Mouse (Mus musculus) urinary bladder, adult 18-20 months (tissue): ENCODE results near the gene Lgals8.
A peak's percentile ranks its signal among the peaks of the same experiment; 100 is the strongest.

Source experiments
- DNase-seq, 2 experiments: peaks; one replicate each; pipeline ENCODE4 v3.0.0; 2022; ENCODE audit warnings: low spot score in 2 of 2, mixed read lengths in 2 of 2

Lgals8 gene

DNA sequence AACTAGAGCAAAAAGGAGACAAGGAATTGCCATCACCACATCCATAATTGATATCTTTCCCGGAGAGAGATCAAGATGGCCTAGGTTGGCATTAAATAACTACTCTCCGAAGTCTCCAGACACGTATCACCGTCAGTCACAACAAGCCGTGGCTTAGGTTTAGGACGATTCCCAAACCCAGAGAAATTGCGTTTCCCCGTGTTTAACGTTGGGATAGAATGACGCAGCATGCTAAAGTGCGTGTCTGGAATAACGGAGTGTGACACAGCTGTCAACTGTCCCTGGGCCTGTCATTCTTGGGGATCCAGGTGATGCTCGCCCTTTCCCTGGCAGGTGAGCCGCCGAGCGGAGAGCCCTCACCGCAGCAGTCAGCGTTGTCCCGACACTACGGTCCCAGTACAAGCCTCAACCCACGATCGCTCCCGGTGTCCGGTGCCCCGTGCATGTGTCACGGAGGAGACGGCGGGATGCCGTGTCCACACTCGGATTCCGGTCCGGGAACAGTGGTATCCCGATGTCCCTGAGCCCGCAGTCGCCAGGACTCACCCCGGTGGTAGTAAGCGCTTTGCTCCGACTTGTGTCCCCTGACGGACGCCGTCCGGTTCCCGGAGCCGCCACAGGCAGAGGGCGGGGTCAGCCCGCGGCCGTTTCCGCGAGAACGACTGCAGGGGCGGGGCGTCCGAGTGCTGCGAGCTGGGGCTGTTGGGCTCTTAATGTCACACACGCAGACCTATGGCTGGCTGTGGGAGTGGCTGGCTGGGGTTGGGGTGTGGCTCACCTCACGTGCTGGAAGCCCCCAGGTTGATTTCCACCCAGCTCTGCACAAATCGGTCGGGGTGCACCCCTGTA lies 3.6 kb downstream of the Lgals8 start:
- DNase-seq: peak; percentile 94 to 96

DNA sequence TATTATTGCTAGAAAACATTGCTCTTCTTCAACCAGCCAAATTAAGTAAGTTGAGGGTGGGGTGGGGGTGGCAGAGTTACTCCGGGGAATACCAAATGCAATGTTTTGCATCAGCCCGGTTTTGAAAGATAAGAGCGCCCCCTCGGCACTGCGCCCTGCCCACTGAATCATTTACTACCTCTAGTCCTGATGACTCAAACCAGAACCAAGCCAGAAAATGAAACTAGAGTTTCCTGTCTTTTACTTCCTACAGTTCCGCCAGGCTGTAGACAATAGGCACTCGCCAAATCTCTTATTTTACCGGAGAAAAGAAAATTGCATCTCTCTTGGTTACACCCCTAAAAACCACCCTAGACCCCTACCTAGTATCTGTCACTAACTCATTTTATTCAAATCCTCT lies 4.3 kb downstream of the Lgals8 start:
- peak; percentile 36 to 46 for DNase-seq

DNA sequence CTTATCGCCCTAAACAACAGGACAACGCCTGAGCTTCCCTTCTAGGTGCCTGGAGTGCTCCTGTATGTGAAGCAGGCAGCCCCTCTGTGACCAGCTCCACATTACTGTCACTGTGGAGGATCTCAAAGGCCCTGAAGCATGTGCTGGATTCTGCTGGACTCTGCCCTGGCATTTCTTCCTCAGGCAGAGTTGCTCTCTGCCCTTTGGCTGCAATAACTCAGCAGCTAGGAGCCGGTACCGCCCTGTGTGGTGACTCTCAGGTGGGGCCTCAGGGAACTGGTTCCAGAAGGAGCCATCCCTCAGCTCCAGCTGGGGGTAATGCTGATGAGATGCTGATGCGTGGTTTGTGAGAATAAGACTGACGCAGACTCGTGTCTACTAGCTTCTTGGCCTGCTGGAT lies 8.0 kb downstream of the Lgals8 start:
- no peak for DNase-seq

DNA sequence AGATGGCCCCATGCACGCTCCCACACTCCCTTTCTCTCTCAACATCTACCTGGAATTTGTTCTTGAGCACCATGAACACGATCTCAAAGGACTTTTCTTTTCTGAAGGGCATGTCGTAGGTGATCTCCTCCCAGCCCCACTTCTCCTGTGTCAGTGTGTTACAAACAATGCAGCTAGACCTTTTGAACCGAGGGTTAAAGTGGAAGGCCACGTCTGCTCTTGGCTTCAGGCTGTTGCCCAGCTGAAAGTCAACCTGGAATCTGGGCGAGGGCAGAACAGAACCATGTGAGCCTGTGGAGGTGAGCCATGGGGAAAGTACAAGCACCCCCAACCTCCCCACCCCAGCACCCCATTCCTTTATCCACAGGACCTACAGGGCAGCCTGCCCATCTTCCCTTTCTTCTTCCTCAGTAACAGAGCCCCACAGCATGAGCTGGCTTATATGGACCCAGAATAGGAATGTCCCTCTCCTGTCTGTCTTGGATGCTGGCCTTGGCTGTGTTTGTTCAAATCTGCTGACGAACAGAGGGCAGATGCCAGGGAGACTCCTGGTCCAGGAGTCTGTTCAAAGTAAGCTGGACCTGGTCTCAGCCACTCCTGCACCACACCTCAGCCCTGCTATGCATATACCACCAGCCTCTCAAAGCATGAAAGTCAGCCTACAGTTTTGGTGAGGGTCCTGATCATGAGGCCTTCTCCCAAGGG lies 9.9 kb downstream of the Lgals8 start:
- DNase-seq: no peak

DNA sequence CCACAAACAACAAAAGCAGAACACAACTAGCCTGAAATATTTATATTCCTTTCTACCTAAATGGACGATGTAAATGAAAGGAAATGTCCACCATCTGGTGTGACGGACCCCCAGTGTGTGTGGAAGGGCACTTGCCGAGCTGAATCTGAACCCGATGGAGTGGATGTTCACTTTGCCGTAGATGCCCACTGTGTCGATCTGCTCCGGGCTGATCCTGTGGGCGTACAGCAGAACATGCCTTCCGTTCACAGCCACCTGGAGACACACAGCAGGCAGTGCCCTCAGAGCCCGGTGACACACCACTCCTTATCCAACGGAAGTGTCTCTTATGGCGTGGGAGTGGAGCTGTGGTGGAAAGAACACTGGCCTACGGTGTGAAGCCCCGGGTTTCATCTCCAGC lies 11.6 kb downstream of the Lgals8 start:
- no peak for DNase-seq

DNA sequence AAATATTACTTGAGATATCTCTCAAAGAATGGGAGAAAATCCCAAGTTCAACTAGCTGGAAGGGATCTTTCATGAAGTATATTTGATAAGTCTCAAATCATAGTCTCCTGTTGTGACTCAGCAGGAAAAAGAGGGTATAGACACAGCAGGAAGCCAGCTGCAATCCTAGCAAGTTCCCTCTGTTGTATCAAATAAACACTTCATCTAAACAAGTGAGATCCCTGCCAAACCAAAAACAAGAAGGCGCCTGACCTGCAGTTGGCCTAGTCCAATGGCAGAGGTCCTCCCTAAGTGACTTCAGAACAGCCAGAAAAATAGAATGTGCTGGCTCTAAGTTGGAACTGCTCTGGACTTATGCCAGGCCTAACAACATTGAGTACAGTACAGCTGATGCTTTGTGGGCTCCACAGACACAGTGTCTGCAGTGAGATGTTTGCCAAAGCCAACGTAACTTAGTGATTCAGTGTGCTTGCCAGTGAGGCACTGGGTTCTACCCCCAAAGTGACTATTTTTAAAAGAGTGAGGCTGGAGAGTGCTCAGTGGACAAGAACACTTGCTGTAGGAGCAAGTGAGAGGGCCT lies 22.6 kb downstream of the Lgals8 start:
- no peak for DNase-seq

DNA sequence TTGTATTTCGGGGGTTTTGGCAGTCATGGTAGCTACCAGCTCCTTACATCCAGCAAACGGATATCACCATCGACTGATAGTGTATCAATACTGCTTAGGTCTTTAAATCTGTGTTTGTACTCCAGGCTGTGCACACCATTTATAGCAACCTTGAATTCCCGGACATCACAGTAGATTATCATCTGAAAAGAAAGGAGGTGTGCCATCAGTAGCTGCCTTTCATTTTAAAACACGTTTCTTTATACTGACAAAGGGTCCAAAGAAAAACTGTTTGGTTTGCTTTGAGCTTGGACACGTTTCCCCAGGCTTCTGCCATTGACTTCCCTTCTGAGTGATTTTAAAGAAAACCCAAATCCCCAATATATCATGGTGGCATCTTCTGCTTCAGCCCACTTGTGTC lies 23.9 kb downstream of the Lgals8 start:
- no peak for DNase-seq

DNA sequence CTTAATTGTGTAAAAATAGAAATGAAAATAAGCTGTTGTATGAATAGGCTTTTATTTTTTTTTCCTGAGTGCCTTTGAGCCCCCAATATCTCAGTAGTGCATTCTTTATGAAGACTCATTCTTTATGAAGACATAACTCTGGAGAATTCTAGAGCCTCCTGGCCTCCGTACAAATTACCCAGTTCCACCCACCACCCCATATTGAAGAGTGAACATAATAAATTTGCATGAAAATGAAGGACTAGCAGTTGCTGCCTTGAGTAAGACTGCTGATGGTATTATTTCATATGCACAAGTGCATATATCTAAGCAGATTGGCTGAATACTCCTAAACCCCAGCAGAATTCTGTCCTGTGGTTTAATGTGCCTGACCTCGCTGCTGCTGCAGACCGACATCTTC lies 25.2 kb downstream of the Lgals8 start:
- no peak for DNase-seq

DNA sequence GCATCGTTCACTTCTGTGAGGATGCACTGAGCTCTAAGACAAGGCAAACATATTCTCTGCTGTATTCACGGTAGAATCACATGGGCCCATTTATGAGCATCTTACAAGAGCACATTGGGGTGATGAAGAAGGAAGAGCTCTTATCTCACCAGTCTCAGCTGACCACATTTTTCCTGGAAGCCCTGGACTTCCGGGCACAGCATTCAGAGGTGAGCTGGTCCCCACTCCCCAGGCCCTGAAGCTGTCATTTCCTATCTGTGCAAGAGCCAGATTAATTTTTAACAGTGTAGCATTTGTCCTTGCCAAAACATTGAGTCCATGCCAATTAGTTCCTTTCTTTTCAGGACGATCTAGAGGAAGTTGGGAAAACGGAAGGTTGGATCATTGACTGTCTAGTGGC lies 30.9 kb downstream of the Lgals8 start:
- DNase-seq: no peak

DNA sequence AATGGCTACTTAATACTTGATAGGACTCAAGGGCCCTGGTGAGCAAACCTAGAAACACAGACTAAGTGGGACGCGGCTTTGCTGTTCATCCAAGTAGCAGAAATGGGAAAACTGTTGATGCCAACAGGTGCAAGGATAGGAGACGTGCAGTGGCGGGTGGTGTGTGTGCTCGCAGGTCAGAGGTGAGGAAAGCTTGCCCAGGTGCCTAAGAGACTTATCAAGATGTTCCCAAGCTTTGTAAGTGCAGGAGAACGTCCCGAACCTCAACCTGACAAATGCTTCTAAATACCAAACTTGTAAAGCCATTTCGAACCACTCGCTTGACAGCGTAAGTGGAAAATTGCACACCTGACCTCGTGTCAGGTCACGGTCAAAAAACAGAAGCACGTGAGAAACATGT lies 36.2 kb downstream of the Lgals8 start:
- DNase-seq: no peak

DNA sequence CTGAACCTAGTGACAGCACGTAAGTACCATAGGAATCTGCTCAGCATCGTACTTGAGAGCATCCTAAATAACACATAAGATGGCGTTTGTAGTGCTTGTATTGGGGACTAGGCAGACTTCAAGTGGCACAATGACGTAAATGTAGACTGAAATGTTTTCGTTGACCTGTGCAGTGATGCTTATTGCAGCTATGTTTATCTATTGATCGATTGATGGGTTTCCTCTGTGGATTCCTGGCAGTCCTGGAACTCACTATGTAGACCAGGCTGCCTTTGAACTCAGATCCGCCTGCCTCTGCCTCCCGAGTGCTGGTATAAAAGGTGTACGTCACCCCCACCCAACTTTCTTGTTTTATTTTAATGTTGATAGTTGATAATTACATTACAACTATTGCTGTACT lies 44.1 kb downstream of the Lgals8 start:
- no peak for DNase-seq

DNA sequence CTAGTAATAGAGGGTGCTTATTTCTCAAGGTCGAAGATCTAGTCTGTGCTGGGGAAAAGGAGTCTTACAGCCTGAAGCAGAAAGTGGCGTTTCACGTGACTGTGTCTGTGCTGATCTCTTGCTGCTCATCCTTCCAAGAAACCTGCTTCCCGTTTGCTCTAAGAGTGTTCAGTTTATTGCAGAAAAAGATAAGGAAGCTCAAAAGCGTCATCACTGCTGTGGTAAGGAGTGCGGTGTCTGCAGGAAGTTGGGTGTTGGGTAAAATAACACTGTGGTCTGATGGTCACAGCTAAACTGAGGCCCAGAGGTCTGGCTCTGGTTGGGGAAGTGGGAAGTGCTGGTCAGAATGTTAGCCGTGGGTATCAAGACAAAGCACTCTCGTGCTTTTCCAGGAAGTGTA lies 52.7 kb downstream of the Lgals8 start:
- no peak for DNase-seq

DNA sequence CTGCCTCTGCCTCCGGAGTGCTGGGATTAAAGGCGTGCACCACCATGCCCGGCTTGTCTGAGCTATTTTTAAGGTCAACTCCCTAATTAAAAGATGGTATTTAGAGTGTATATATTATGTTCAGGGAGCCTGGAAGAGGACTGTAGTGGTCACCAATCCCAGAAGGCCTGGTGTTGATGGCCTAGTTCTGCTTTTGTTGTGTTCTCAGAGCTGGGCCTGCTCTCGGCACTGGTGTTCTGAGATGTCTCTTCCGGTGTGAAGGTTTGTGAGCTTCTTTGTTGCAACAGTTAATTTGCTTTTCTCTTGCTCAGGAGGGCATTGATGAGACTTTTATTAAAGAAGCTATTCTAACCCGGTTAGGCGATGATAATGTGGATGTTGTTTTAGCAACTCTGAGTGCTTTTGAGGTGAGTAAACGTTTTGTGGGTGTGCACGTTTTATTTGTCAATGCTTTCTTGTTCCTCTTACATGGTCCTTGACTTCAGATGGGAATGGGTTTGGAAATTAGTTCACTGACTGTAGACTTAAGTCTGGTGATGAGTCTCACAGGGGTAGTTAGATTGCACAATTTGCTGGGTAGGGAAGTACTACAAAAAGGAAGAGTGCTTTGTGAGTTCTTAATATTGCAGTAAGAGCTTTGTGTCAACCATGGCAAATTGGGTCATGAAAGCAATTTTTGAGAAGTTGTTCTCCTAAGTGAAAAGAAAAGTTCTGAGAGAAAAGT lies 56.2 kb downstream of the Lgals8 start:
- no peak for DNase-seq

DNA sequence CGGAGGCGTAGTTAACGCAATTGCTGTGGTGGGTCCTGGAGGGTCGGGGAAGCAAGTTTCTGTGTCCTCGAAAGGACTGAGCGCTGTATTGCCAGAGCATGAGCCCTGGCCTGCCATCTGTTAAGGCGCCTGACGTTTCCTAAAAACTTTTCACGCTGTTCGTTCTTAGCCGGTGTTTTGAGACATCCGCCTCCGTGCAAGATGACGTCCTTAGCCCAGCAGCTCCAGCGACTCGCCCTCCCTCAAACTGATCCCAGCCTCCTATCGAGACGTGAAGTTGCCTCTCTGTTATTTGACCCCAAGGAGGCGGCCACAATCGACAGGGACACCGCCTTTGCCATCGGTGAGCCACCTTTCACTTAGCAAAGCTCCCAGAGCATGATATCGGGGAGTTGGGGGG lies 69.2 kb downstream of the Lgals8 start:
- DNase-seq: no peak

DNA sequence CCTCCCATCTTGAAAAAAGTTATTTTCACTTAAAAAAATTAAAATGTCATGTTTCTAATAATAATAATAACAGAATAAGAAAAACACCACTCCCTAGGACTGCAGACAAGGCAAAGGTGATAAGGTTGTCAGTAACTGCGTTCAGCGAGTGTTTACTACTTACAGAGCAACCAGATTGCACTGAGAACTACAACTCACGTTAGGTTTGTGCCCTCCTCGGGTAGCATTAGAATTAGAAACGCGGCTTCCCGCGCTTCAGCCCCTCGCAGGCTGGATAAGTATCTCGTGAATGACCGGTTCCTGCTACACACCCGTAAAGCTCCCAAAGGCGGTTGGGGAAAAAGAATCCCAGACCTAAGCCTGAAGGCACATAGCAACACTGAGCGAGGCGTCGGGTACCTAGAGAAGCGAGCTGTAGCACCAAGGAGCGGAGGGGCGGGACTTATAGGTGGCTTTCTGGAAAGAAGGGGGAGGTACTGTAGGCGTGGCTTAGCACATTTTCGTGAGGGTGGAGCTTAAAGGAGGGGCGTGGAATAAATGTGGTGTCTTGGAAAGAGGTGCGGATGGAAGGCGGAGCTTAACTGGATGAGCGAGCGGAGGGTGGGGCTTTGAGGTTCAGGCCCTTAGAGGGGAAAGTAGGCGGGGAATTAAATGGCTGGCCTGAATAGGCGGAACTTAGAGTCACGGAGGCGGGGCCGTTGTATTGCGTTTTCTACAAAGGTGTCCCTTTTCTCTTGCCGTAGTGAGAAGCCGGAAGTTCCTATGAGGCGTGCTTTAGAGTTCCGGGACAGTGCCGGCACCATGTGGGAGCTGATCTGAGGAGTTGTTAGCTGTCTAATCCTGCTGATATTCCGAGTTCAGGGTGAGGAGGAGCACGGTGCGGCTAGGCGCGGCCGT lies 69.9 kb downstream of the Lgals8 start, which contains the start of gene Heatr1:
Gene Heatr1, plus strand, starts transcription at position 419 of the 897 bp plus-strand sequence.
- peak; percentile 89 to 92 for DNase-seq
